Mouse (Mus musculus): ENCODE measurements at regions not wholly inside any gene's neighbourhood (a gene's known extent, or its start where the extent isn't known, plus 50 kb on each side); places are given as distances from the start of the nearest gene placed in this dataset.
A peak's percentile ranks its signal among the peaks of the same experiment; 100 is the strongest.

DNA sequence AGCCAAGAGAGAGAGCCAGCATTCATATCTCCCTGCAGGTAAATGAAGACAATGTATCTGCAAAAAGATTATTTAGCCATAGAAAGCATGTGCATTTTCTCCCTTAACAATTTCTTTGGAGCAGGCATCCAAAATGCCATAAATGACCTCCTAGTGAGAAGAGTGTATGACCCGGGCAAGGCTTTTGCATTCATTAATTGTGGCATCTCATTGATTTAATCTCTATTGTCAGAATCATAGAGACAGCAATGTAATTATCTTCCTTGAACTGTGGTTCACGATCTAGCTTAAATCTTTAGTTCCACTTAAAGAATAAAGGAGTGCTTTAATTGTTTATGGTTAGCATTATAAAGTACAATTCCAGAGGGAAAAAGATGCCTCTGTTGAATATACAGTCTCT, 190.5 kb upstream of the Prkd1 start:
- Histone ChIP-seq H3K4me3 (ENCODE audit: low read depth, low read length) (no peak overlapping the region), H3K27me3 (ENCODE audit: control insufficient read depth, insufficient read depth, low read length) (no peaks in the 10 kb centered on the region), H3K4me2 (ENCODE audit: low read depth) (no peak overlapping the region), H3K4me1 (ENCODE audit: control insufficient read depth, insufficient read depth, low read length) (no peaks in the 10 kb centered on the region), H3K36me3 (ENCODE audit: control insufficient read depth, insufficient read depth, low read length) (no peaks in the 10 kb centered on the region), H3K27ac (ENCODE audit: low read depth, low read length) (no peak overlapping the region), H3K9ac (ENCODE audit: low read length) (no peak overlapping the region), H3K9me3 (ENCODE audit: control insufficient read depth, low read length) (no peaks in the 10 kb centered on the region)
- no peak for DNase-seq (ENCODE audit: low spot score)
- 57% methylated on average over 2 of the region's 2 CpGs for WGBS
- no peak for ATAC-seq (ENCODE audit: insufficient read depth, low FRiP score, low TSS enrichment)

GRCm38 (mm10) chr12:50808731-50809281, 159.9 kb upstream of the Prkd1 start:
- no peaks in the 10 kb centered on the region for H3K9me3 ChIP-seq (ENCODE audit: control insufficient read depth, low read length)
- no peak overlapping the region for H3K4me2 ChIP-seq (ENCODE audit: low read depth)
- no peak overlapping the region for H3K4me3 ChIP-seq (ENCODE audit: low read depth, low read length)
- H3K9ac ChIP-seq (ENCODE audit: low read length) = no peak overlapping the region
- H3K27me3 ChIP-seq (ENCODE audit: control insufficient read depth, insufficient read depth, low read length) = no peaks in the 10 kb centered on the region
- 87% methylated on average over 7 of the region's 7 CpGs for whole genome bisulfite sequencing
- H3K36me3 ChIP-seq (ENCODE audit: control insufficient read depth, insufficient read depth, low read length) = no peaks in the 10 kb centered on the region
- ATAC-seq (ENCODE audit: insufficient read depth, low FRiP score, low TSS enrichment) = no peak
- no peak overlapping the region for H3K27ac ChIP-seq (ENCODE audit: low read depth, low read length)
- DNase-seq (ENCODE audit: low spot score) = no peak
- no peaks in the 10 kb centered on the region for H3K4me1 ChIP-seq (ENCODE audit: control insufficient read depth, insufficient read depth, low read length)

GRCm38 (mm10) chr12:50804391-50804790, 155.5 kb upstream of the Prkd1 start:
- Histone ChIP-seq H3K9ac (ENCODE audit: low read length) (no peak overlapping the region), H3K4me1 (ENCODE audit: control insufficient read depth, insufficient read depth, low read length) (no peaks in the 10 kb centered on the region), H3K27me3 (ENCODE audit: control insufficient read depth, insufficient read depth, low read length) (no peaks in the 10 kb centered on the region), H3K27ac (ENCODE audit: low read depth, low read length) (no peak overlapping the region), H3K4me3 (ENCODE audit: low read depth, low read length) (no peak overlapping the region), H3K36me3 (ENCODE audit: control insufficient read depth, insufficient read depth, low read length) (no peaks in the 10 kb centered on the region), H3K4me2 (ENCODE audit: low read depth) (no peak overlapping the region), H3K9me3 (ENCODE audit: control insufficient read depth, low read length) (no peaks in the 10 kb centered on the region)
- DNase-seq (ENCODE audit: low spot score) = no peak
- ATAC-seq (ENCODE audit: insufficient read depth, low FRiP score, low TSS enrichment) = no peak
- 78% methylated on average over 3 of the region's 3 CpGs for WGBS

DNA sequence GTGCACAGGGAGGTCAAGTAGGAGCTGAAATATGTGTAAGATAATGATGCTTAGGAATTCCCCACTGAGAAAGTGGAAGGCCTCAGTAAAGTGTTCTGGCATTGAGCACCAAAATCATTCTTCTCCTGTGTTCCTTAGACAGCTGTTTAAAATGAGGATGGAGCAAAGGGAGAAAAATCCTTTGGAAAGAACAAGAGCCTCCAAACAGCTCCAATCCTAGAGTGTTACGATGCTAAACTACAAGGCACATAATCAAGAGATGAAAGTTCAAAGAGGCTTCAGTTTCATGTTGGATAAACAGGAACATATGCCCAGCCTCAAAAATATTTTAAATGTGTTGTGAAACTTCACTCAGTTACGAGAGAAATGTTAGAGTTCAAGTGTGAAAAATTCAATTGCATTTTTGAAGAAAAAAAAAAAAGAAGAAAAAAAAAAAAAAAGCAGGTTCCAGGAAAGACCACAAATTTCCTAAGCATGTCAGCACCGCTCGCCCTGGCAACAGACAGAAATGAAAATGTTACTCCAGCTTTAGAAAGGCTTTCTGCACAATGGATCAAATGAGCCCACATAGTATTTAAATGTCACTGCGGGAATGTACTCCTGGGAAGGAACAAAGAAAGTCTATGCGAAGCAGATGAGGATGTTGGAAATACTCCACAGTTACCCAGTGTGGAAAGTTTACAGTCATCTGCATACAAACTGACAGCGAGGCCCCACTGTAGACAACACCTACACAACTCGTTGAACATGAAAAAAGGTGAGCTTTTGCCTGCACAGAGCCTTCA, 116.5 kb upstream of the Prkd1 start:
- Histone ChIP-seq H3K36me3 (ENCODE audit: control insufficient read depth, insufficient read depth, low read length) (no peaks in the 10 kb centered on the region), H3K4me3 (ENCODE audit: low read depth, low read length) (no peak overlapping the region), H3K4me1 (ENCODE audit: control insufficient read depth, insufficient read depth, low read length) (no peaks in the 10 kb centered on the region), H3K27me3 (ENCODE audit: control insufficient read depth, insufficient read depth, low read length) (no peaks in the 10 kb centered on the region), H3K4me2 (ENCODE audit: low read depth) (no peak overlapping the region), H3K27ac (ENCODE audit: low read depth, low read length) (no peak overlapping the region), H3K9ac (ENCODE audit: low read length) (no peak overlapping the region), H3K9me3 (ENCODE audit: control insufficient read depth, low read length) (no peaks in the 10 kb centered on the region)
- 66% methylated on average over 8 of the region's 8 CpGs for WGBS
- DNase-seq (ENCODE audit: low spot score) = no peak
- ATAC-seq (ENCODE audit: insufficient read depth, low FRiP score, low TSS enrichment) = peak; percentile 20; the same call in 1 of the 2 replicates

GRCm38 (mm10) chr12:50764457-50764856, 115.6 kb upstream of the Prkd1 start:
- Histone ChIP-seq H3K4me2 (ENCODE audit: low read depth) (no peak overlapping the region), H3K27me3 (ENCODE audit: control insufficient read depth, insufficient read depth, low read length) (no peaks in the 10 kb centered on the region), H3K9ac (ENCODE audit: low read length) (no peak overlapping the region), H3K36me3 (ENCODE audit: control insufficient read depth, insufficient read depth, low read length) (no peaks in the 10 kb centered on the region), H3K27ac (ENCODE audit: low read depth, low read length) (no peak overlapping the region), H3K4me1 (ENCODE audit: control insufficient read depth, insufficient read depth, low read length) (no peaks in the 10 kb centered on the region), H3K4me3 (ENCODE audit: low read depth, low read length) (no peak overlapping the region), H3K9me3 (ENCODE audit: control insufficient read depth, low read length) (no peaks in the 10 kb centered on the region)
- no peak for ATAC-seq (ENCODE audit: insufficient read depth, low FRiP score, low TSS enrichment)
- DNase-seq (ENCODE audit: low spot score) = no peak
- WGBS = 70% methylated on average over 2 of the region's 2 CpGs

GRCm38 (mm10) chr12:50734135-50734534, 85.2 kb upstream of the Prkd1 start:
- WGBS = 88% methylated on average over 9 of the region's 9 CpGs
- Histone ChIP-seq H3K4me3 (ENCODE audit: low read depth, low read length) (no peak overlapping the region), H3K4me2 (ENCODE audit: low read depth) (no peak overlapping the region), H3K27ac (ENCODE audit: low read depth, low read length) (no peak overlapping the region), H3K36me3 (ENCODE audit: control insufficient read depth, insufficient read depth, low read length) (no peaks in the 10 kb centered on the region), H3K27me3 (ENCODE audit: control insufficient read depth, insufficient read depth, low read length) (no peaks in the 10 kb centered on the region), H3K4me1 (ENCODE audit: control insufficient read depth, insufficient read depth, low read length) (no peaks in the 10 kb centered on the region), H3K9me3 (ENCODE audit: control insufficient read depth, low read length) (no peaks in the 10 kb centered on the region), H3K9ac (ENCODE audit: low read length) (no peak overlapping the region)
- ATAC-seq (ENCODE audit: insufficient read depth, low FRiP score, low TSS enrichment) = no peak
- no peak for DNase-seq (ENCODE audit: low spot score)

- H3K9ac ChIP-seq (ENCODE audit: low read length) = no peak overlapping the region
- H3K4me2 ChIP-seq (ENCODE audit: low read depth) = no peak overlapping the region
- H3K4me3 ChIP-seq (ENCODE audit: low read depth, low read length) = no peak overlapping the region
- DNase-seq (ENCODE audit: low spot score) (no peak), ATAC-seq (ENCODE audit: insufficient read depth, low FRiP score, low TSS enrichment) (no peak)
- no peaks in the 10 kb centered on the region for H3K9me3 ChIP-seq (ENCODE audit: control insufficient read depth, low read length)
- no peaks in the 10 kb centered on the region for H3K36me3 ChIP-seq (ENCODE audit: control insufficient read depth, insufficient read depth, low read length)
- no peaks in the 10 kb centered on the region for H3K4me1 ChIP-seq (ENCODE audit: control insufficient read depth, insufficient read depth, low read length)
- no peak overlapping the region for H3K27ac ChIP-seq (ENCODE audit: low read depth, low read length)
- 73% methylated on average over 5 of the region's 5 CpGs for WGBS
- H3K27me3 ChIP-seq (ENCODE audit: control insufficient read depth, insufficient read depth, low read length) = no peaks in the 10 kb centered on the region
These were observed 63.7 kb upstream of the Prkd1 start for GRCm38 (mm10) chr12:50712615-50713014.

DNA sequence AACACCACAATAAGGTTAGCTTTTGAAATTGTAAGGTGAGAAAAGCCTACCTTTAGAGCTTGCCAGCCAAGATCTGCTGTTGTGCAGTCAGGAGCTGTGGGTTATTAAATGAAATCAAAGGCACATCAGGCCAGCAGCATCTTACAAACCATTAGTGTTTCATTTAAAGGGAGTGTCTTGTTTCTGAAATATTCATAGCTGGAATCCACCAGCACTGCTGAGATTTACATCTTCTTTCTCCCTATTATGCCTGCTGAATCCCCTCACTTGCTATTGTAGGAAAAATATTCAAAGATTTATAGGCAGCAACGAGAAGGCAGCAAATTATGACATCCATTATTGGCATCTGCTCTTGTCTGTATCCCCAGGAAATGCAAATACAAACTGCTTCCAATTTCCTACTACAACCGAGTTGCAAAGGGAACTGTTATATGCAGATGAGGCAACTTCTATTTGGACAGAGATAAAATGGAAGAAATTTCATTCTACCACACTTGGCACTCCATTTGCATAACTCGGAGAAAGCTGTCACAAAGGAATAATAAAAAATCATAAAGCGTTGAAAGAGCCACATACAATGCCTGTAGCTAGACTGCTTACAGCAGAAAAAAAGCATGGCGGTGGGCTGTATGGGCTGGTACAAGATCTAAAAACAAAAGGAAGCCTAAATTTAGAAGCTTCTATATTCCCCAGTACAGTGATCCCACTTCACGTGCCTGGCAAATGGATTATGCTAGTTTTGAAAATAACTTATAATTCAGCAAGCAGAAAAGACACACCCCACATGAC, 60.3 kb upstream of the Prkd1 start:
- DNase-seq (ENCODE audit: low spot score) (no peak), ATAC-seq (ENCODE audit: insufficient read depth, low FRiP score, low TSS enrichment) (no peak)
- Histone ChIP-seq H3K9me3 (ENCODE audit: control insufficient read depth, low read length) (no peaks in the 10 kb centered on the region), H3K27me3 (ENCODE audit: control insufficient read depth, insufficient read depth, low read length) (no peaks in the 10 kb centered on the region), H3K4me3 (ENCODE audit: low read depth, low read length) (no peak overlapping the region), H3K27ac (ENCODE audit: low read depth, low read length) (no peak overlapping the region), H3K9ac (ENCODE audit: low read length) (no peak overlapping the region), H3K4me1 (ENCODE audit: control insufficient read depth, insufficient read depth, low read length) (no peaks in the 10 kb centered on the region), H3K36me3 (ENCODE audit: control insufficient read depth, insufficient read depth, low read length) (no peaks in the 10 kb centered on the region), H3K4me2 (ENCODE audit: low read depth) (no peak overlapping the region)
- 83% methylated on average over 6 of the region's 6 CpGs for WGBS

All from neural tube, embryonic 11.5 days (tissue).